Comparison of ENCODE assay signal across 12 mouse cellular contexts in genomic region chr8:57333483-57333770, GRCm38 (mm10). TPM values are rescaled to one million over a fixed set of nuclear protein-coding genes. Genes with fewer than 3 reads are reported as not detected.
A peak's percentile ranks its signal among the peaks of the same experiment; 100 is the strongest.
DNase-seq lines count a peak whose midpoint lies in the region; ATAC-seq and TF ChIP-seq lines count a peak whose summit lies in the region.
"Had no signal": no experiment of that assay in that cellular context is flagged by ENCODE, and none has a peak within 500 bp of the region (broad histone marks: within the 10 kb centered on the region; RNA-seq: fewer than 3 reads in every experiment).

No protein-coding gene starts in this region.

- no peak overlapping the region for H3K27ac ChIP-seq in kidney, embryonic 16.5 days (ENCODE audit: low read length)
- no peak overlapping the region for H3K27ac ChIP-seq in forebrain, embryonic 15.5 days (replicated peaks)
- H3K27ac ChIP-seq in limb, embryonic 12.5 days, result peak overlapping the region; percentile 92
- H3K27ac ChIP-seq: macrophage had no signal

- H3K4me1 ChIP-seq in kidney, embryonic 16.5 days (ENCODE audit: insufficient read depth, low read length), result peaks cover 9% of the 10 kb centered on the region; the same call in 1 of the 2 replicates
- H3K4me1 ChIP-seq in forebrain, embryonic 15.5 days, result peaks cover 11% of the 10 kb centered on the region
- H3K4me1 ChIP-seq in limb, embryonic 12.5 days (replicated peaks), result peaks cover 45% of the 10 kb centered on the region

- H3K9me3 ChIP-seq in kidney, embryonic 16.5 days (ENCODE audit: low read length), result no peaks in the 10 kb centered on the region
- no peaks in the 10 kb centered on the region for H3K9me3 ChIP-seq in forebrain, embryonic 15.5 days
- no peaks in the 10 kb centered on the region for H3K9me3 ChIP-seq in limb, embryonic 12.5 days

- H3K4me3 ChIP-seq in kidney, embryonic 16.5 days (ENCODE audit: low read length), result peak overlapping the region; percentile 9; the same call in 1 of the 2 replicates
- H3K4me3 ChIP-seq in forebrain, embryonic 15.5 days, result no peak overlapping the region
- H3K4me3 ChIP-seq in limb, embryonic 12.5 days (replicated peaks), result peak overlapping the region; percentile 44

- no peak overlapping the region for H3K9ac ChIP-seq in kidney, embryonic 16.5 days (replicated peaks; ENCODE audit: low read length)
- no peak overlapping the region for H3K9ac ChIP-seq in forebrain, embryonic 15.5 days (replicated peaks)
- H3K9ac ChIP-seq in limb, embryonic 12.5 days (replicated peaks), result peak overlapping the region; percentile 73

- 1% methylated on average over 9 of the region's 9 CpGs for WGBS in kidney, embryonic 16.5 days
- under 1% methylated on average over 9 of the region's 9 CpGs for WGBS in forebrain, embryonic 15.5 days
- under 1% methylated on average over 9 of the region's 9 CpGs for WGBS in limb, embryonic 12.5 days

- H3K36me3 ChIP-seq in kidney, embryonic 16.5 days (ENCODE audit: insufficient read depth, low read length), result no peaks in the 10 kb centered on the region
- no peaks in the 10 kb centered on the region for H3K36me3 ChIP-seq in forebrain, embryonic 15.5 days
- no peaks in the 10 kb centered on the region for H3K36me3 ChIP-seq in limb, embryonic 12.5 days

- ATAC-seq in kidney, embryonic 16.5 days (ENCODE audit: low FRiP score, low TSS enrichment), result 0 out of 2 replicates have a peak, but pooled peaks have one; percentile 55
- peak; percentile 84 for ATAC-seq in forebrain, embryonic 15.5 days (replicated peaks)
- peak; percentile 60; the same call in 1 of the 2 replicates for ATAC-seq in limb, embryonic 12.5 days (ENCODE audit: insufficient number of reproducible peaks, insufficient read depth, low FRiP score, low TSS enrichment, low read depth)
- ATAC-seq in cerebellum, adult (ENCODE audit: insufficient number of reproducible peaks, low FRiP score, low TSS enrichment), result no peak; the same call in 1 of the 2 replicates

- no peak for TF ChIP-seq POLR2A in brain, embryonic 14.5 days (IDR thresholded peaks at IDR 0.05; ENCODE audit: borderline replicate concordance, extremely low read depth, insufficient read depth, insufficient read length, poor library complexity, severe bottlenecking)

- H3K27me3 ChIP-seq in kidney, embryonic 16.5 days (ENCODE audit: insufficient read depth, low read length), result peaks cover 99% of the 10 kb centered on the region
- peaks cover 97% of the 10 kb centered on the region for H3K27me3 ChIP-seq in forebrain, embryonic 15.5 days
- H3K27me3 ChIP-seq in limb, embryonic 12.5 days, result peaks cover 46% of the 10 kb centered on the region

- H3K4me2 ChIP-seq in kidney, embryonic 16.5 days (replicated peaks; ENCODE audit: low read depth, low read length), result 0 out of 2 replicates have a peak overlapping the region, but pooled peaks have one; percentile 22
- H3K4me2 ChIP-seq in forebrain, embryonic 15.5 days (replicated peaks), result no peak overlapping the region
- H3K4me2 ChIP-seq in limb, embryonic 12.5 days, result peak overlapping the region; percentile 74

- TF ChIP-seq CTCF in brain, embryonic 14.5 days (IDR thresholded peaks at IDR 0.05; ENCODE audit: borderline replicate concordance, extremely low read depth, insufficient read depth, insufficient read length), result peak; percentile 26; the same call in 1 of the 2 replicates

- DNase-seq in kidney, postnatal 10 days, result no peak
- DNase-seq in brain, embryonic 14.5 days (ENCODE audit: low read depth), result peak; percentile 84
- no peak for DNase-seq in adrenal gland, postnatal 10 days
- no peak for DNase-seq in testis, postnatal 10 days (ENCODE audit: low spot score)
- DNase-seq: right cerebral cortex, postnatal 14 days had no signal

RNA-seq across cellular contexts. Expression of gene Hand2, which starts 12.6 kb away (rescaled TPM):
- 0.25 and 0.62 TPM in 2 replicates for polyA plus RNA-seq in kidney, embryonic 16.5 days (2015; fragmentation: Nextera tagmentation; extraction: Ambion mirVana)
- polyA plus RNA-seq in brain, embryonic 14.5 days (2012; rRNA removed), result 0.07 and 0.29 TPM in 2 replicates
- polyA plus RNA-seq in forebrain, embryonic 15.5 days (2015; fragmentation: Nextera tagmentation; extraction: Ambion mirVana), result not detected in 2 replicates
- 19.6 and 23.7 TPM in 2 replicates for polyA plus RNA-seq in limb, embryonic 12.5 days (2016; fragmentation: Nextera tagmentation; extraction: Ambion mirVana)
- 10 to 100 TPM; 32.2 to 38.4 TPM for total RNA-seq in adrenal gland, postnatal 10 days (2021)
- total RNA-seq: hematopoietic stem cell, adult 5-6 weeks; MEL had no signal
- polyA plus RNA-seq: macrophage had no signal

Comparison
In these comparisons a context has a peak if more than half of its experiments do, and no peak if none do; other contexts are left out.
1. RNA of gene Hand2, which starts 12.6 kb away (polyA plus RNA-seq): 19.6 to 23.7 TPM in limb, embryonic 12.5 days; 0.25 to 0.62 TPM in kidney, embryonic 16.5 days, 0.07 to 0.29 TPM in brain, embryonic 14.5 days and not detected in forebrain, embryonic 15.5 days; every median in the first group is over 10 times any median in the second.